Mouse (Mus musculus): ENCODE measurements around the gene Nudt14. TPM values are rescaled to one million over a fixed set of nuclear protein-coding genes. Genes with fewer than 3 reads are reported as not detected.

Nudt14 gene
- total and polyA plus RNA-seq, 3 experiments: 24.6 to 45.9 (median 34.4) TPM

GRCm38 (mm10) chr12:112912951-112913745 lies 28.8 kb downstream of the Nudt14 start:
- DNase-seq: no peak

GRCm38 (mm10) chr12:112911701-112912100 lies 30.2 kb downstream of the Nudt14 start:
- DNase-seq: no peak

- no peak for DNase-seq
These were observed 32.9 kb downstream of the Nudt14 start for GRCm38 (mm10) chr12:112908991-112909390.

- no peak for DNase-seq
These were observed 36.9 kb downstream of the Nudt14 start for GRCm38 (mm10) chr12:112905001-112905400.

- DNase-seq: no peak
These were observed 38.0 kb downstream of the Nudt14 start for GRCm38 (mm10) chr12:112903941-112904340.

GRCm38 (mm10) chr12:112900641-112901040 lies 41.3 kb downstream of the Nudt14 start:
- DNase-seq: no peak

- no peak for DNase-seq
These were observed 43.0 kb downstream of the Nudt14 start for GRCm38 (mm10) chr12:112898960-112899359.

- no peak for DNase-seq
These were observed 43.6 kb downstream of the Nudt14 start for GRCm38 (mm10) chr12:112898351-112898750.

- peak; percentile 77 for DNase-seq
These were observed 44.3 kb downstream of the Nudt14 start for GRCm38 (mm10) chr12:112897522-112898212.

GRCm38 (mm10) chr12:112894969-112895368 lies 47.0 kb downstream of the Nudt14 start:
- DNase-seq: no peak

GRCm38 (mm10) chr12:112894303-112894884 lies 47.5 kb downstream of the Nudt14 start:
- DNase-seq: peak; percentile 55

GRCm38 (mm10) chr12:112885465-112885864 lies 56.5 kb downstream of the Nudt14 start:
- no peak for DNase-seq

Small RNA genes lying within 50 kb of the gene (microRNA-seq; reads per million reads assigned to microRNA genes)
- gene Mir6941: 0 reads per million in 2 experiments

Other genes starting within 250 kb of the Nudt14 start
- 10 to 100 TPM; 48.8 to 52.1 TPM for gene Cep170b, start 221.7 kb downstream of the Nudt14 start, total RNA-seq (2021)
- 49.0 and 52.5 TPM in 2 replicates for gene Cep170b, start 221.7 kb downstream of the Nudt14 start, polyA plus RNA-seq (2012; rRNA removed)
- 10 to 100 TPM; 10.1 to 13.0 TPM for gene Pld4, start 181.5 kb downstream of the Nudt14 start, total RNA-seq (2021)
- 28.0 and 29.5 TPM in 2 replicates for gene Pld4, start 181.5 kb downstream of the Nudt14 start, polyA plus RNA-seq (2012; rRNA removed)
- 10 to 100 TPM in 1 of 2 experiments, 1 to 10 TPM in 1; 3.6 to 10.0 TPM for gene Ahnak2, start 139.5 kb downstream of the Nudt14 start, total RNA-seq (2021)
- gene Ahnak2, start 139.5 kb downstream of the Nudt14 start, polyA plus RNA-seq (2012; rRNA removed): 1.7 and 2.2 TPM in 2 replicates
- gene Clba1, start 133.2 kb downstream of the Nudt14 start, total RNA-seq (2021): 10 to 100 TPM in 1 of 2 experiments, 1 to 10 TPM in 1; 4.1 to 14.3 TPM
- gene Clba1, start 133.2 kb downstream of the Nudt14 start, polyA plus RNA-seq (2012; rRNA removed): 10.2 and 12.4 TPM in 2 replicates
- gene Cdca4, start 112.7 kb downstream of the Nudt14 start, total RNA-seq (2021): 10 to 100 TPM; 11.0 to 13.0 TPM
- gene Cdca4, start 112.7 kb downstream of the Nudt14 start, polyA plus RNA-seq (2012; rRNA removed): 8.1 and 9.4 TPM in 2 replicates
- gene Gpr132, start 73.9 kb downstream of the Nudt14 start, total RNA-seq (2021): under 1 TPM; 0.26 to 0.59 TPM
- 1.3 TPM in 2 replicates for gene Gpr132, start 73.9 kb downstream of the Nudt14 start, polyA plus RNA-seq (2012; rRNA removed)
- 1 to 10 TPM; 3.5 to 6.1 TPM for gene Jag2, start 12.3 kb downstream of the Nudt14 start, total RNA-seq (2021)
- 12.8 and 25.8 TPM in 2 replicates for gene Jag2, start 12.3 kb downstream of the Nudt14 start, polyA plus RNA-seq (2012; rRNA removed)
- 10 to 100 TPM; 14.6 to 24.7 TPM for gene Btbd6, start 34.4 kb upstream of the Nudt14 start, total RNA-seq (2021)
- 165 and 232 TPM in 2 replicates for gene Btbd6, start 34.4 kb upstream of the Nudt14 start, polyA plus RNA-seq (2012; rRNA removed)
- 10 to 100 TPM; 41.9 to 46.8 TPM for gene Brf1, start 58.6 kb upstream of the Nudt14 start, total RNA-seq (2021)
- gene Brf1, start 58.6 kb upstream of the Nudt14 start, polyA plus RNA-seq (2012; rRNA removed): 70.6 and 71.2 TPM in 2 replicates
- gene Pacs2, start 72.4 kb upstream of the Nudt14 start, total RNA-seq (2021): 10 to 100 TPM; 38.7 to 42.1 TPM
- gene Pacs2, start 72.4 kb upstream of the Nudt14 start, polyA plus RNA-seq (2012; rRNA removed): 51.9 and 66.9 TPM in 2 replicates
- gene Tex22, start 132.4 kb upstream of the Nudt14 start, total RNA-seq (2021): under 1 TPM; 0.28 to 0.43 TPM
- 0.35 and 0.90 TPM in 2 replicates for gene Tex22, start 132.4 kb upstream of the Nudt14 start, polyA plus RNA-seq (2012; rRNA removed)
- gene Mta1, start 156.2 kb upstream of the Nudt14 start, total RNA-seq (2021): 100 to 1,000 TPM in 1 of 2 experiments, 10 to 100 TPM in 1; 76.6 to 102 TPM
- 164 TPM in 2 replicates for gene Mta1, start 156.2 kb upstream of the Nudt14 start, polyA plus RNA-seq (2012; rRNA removed)
- gene Crip2, start 198.1 kb upstream of the Nudt14 start, total RNA-seq (2021): 10 to 100 TPM; 57.5 to 58.2 TPM
- gene Crip2, start 198.1 kb upstream of the Nudt14 start, polyA plus RNA-seq (2012; rRNA removed): 159 and 168 TPM in 2 replicates
- gene Crip1, start 204.2 kb upstream of the Nudt14 start, total RNA-seq (2021): 100 to 1,000 TPM in 1 of 2 experiments, 10 to 100 TPM in 1; 51.5 to 101 TPM
- gene Crip1, start 204.2 kb upstream of the Nudt14 start, polyA plus RNA-seq (2012; rRNA removed): 31.7 and 36.9 TPM in 2 replicates
- 1 to 10 TPM in 1 of 2 experiments, under 1 TPM in 1; 0.66 to 1.4 TPM for gene Tedc1, start 214.3 kb upstream of the Nudt14 start, total RNA-seq (2021)
- gene Tedc1, start 214.3 kb upstream of the Nudt14 start, polyA plus RNA-seq (2012; rRNA removed): 3.6 and 6.6 TPM in 2 replicates
- 1 to 10 TPM; 2.8 to 9.7 TPM for gene Tmem121, start 243.8 kb upstream of the Nudt14 start, total RNA-seq (2021)
- gene Tmem121, start 243.8 kb upstream of the Nudt14 start, polyA plus RNA-seq (2012; rRNA removed): 11.9 and 15.9 TPM in 2 replicates

Measured in adrenal gland, adult 2 months (tissue).